Mouse (Mus musculus) B cell, adult 67 days (primary cell): Measurements from ENCODE around the gene Samd8. TPM values are rescaled to one million over a fixed set of nuclear protein-coding genes. Genes with fewer than 3 reads are reported as not detected.

Source experiments
- total RNA-seq, 2 experiments: library from RNA; stranded (reverse); gene quantifications; 4 replicates each; pipeline ENCODE4 v1.2.4; 2023

Gene Samd8
- 10 to 100 TPM; 23.9 to 27.5 TPM for total RNA-seq

GRCm38 (mm10) chr14:21750008-21750880 lies at the start of gene Samd8:
Gene Samd8 (plus strand): TSS chr14:21750531.

GRCm38 (mm10) chr14:21714486-21714885 lies 35.8 kb upstream of the Samd8 start, which contains the start of gene Dupd1:
Gene Dupd1 (minus strand): TSS chr14:21714576.

GRCm38 (mm10) chr14:21750881-21751542 lies 681 bp downstream of the Samd8 start, which contains the start of gene Dusp13:
Gene Dusp13 (minus strand): TSS chr14:21751181.

GRCm38 (mm10) chr14:21824938-21825337 lies 74.6 kb downstream of the Samd8 start, which contains the start of gene Vdac2:
Gene Vdac2 (plus strand): TSS chr14:21825238.

Other genes with a start within 250 kb of the Samd8 start
- not detected for gene Dupd1, start 36.0 kb upstream of the Samd8 start, total RNA-seq
- not detected for gene Dusp13, start 650 bp downstream of the Samd8 start, total RNA-seq
- gene Vdac2, start 74.7 kb downstream of the Samd8 start, total RNA-seq = 100 to 1,000 TPM; 142 to 156 TPM
- gene Comtd1, start 98.4 kb downstream of the Samd8 start, total RNA-seq = 1 to 10 TPM; 6.6 to 9.9 TPM
- under 1 TPM; 0.71 to 0.93 TPM for gene Zfp503, start 239.1 kb downstream of the Samd8 start, total RNA-seq